8 mouse cellular contexts compared by ENCODE assay signal in genomic region chr13:96671078-96671905, GRCm38 (mm10). TPM values are rescaled to one million over a fixed set of nuclear protein-coding genes. Genes with fewer than 3 reads are reported as not detected.
DNase-seq lines count a peak whose midpoint lies in the region; ATAC-seq lines count a peak whose summit lies in the region.

No protein-coding gene starts in this region.

- H3K4me2 ChIP-seq in heart, embryonic 16.5 days (ENCODE audit: low read depth, low read length), result peak overlapping the region; percentile 83
- peak overlapping the region; percentile 53 for H3K4me2 ChIP-seq in forebrain, embryonic 16.5 days (ENCODE audit: low read length)
- H3K4me2 ChIP-seq in liver, embryonic 15.5 days, result peak overlapping the region; percentile 90

- H3K36me3 ChIP-seq in heart, embryonic 16.5 days (ENCODE audit: control insufficient read depth, insufficient read depth), result no peaks in the 10 kb centered on the region
- no peaks in the 10 kb centered on the region for H3K36me3 ChIP-seq in forebrain, embryonic 16.5 days (ENCODE audit: control insufficient read depth, insufficient read depth)
- peaks cover 10% of the 10 kb centered on the region for H3K36me3 ChIP-seq in liver, embryonic 15.5 days (replicated peaks)

- H3K27ac ChIP-seq in heart, embryonic 16.5 days (ENCODE audit: low read length), result peak overlapping the region; percentile 79
- peak overlapping the region; percentile 74 for H3K27ac ChIP-seq in forebrain, embryonic 16.5 days (ENCODE audit: low read length)
- H3K27ac ChIP-seq in liver, embryonic 15.5 days (replicated peaks), result peak overlapping the region; percentile 80

- DNase-seq in heart, adult 18-20 months, result no peak
- peak; percentile 30 for DNase-seq in NIH3T3 (ENCODE audit: low read depth)
- DNase-seq in T-cell, adult 2 months (ENCODE audit: low spot score), result no peak
- DNase-seq in thymus, postnatal 14 days, result no peak
- no peak for DNase-seq in kidney, postnatal 10 days

- no peaks in the 10 kb centered on the region for H3K27me3 ChIP-seq in heart, embryonic 16.5 days (ENCODE audit: control insufficient read depth, insufficient read depth, low read length)
- H3K27me3 ChIP-seq in forebrain, embryonic 16.5 days (replicated peaks; ENCODE audit: control insufficient read depth, insufficient read depth, low read length), result no peaks in the 10 kb centered on the region
- no peaks in the 10 kb centered on the region for H3K27me3 ChIP-seq in liver, embryonic 15.5 days

- H3K4me3 ChIP-seq in heart, embryonic 16.5 days (ENCODE audit: low read length), result peak overlapping the region; percentile 98
- H3K4me3 ChIP-seq in forebrain, embryonic 16.5 days (replicated peaks; ENCODE audit: low read length), result peak overlapping the region; percentile 76
- H3K4me3 ChIP-seq in liver, embryonic 15.5 days (replicated peaks), result peak overlapping the region; percentile 89

- WGBS in heart, embryonic 16.5 days, result 12% methylated on average over 31 of the region's 31 CpGs
- WGBS in forebrain, embryonic 16.5 days, result 13% methylated on average over 31 of the region's 31 CpGs
- 9% methylated on average over 31 of the region's 31 CpGs for WGBS in liver, embryonic 15.5 days (ENCODE audit: insufficient replicate concordance)

- no peaks in the 10 kb centered on the region for H3K9me3 ChIP-seq in heart, embryonic 16.5 days (replicated peaks; ENCODE audit: control insufficient read depth, low read length)
- no peaks in the 10 kb centered on the region for H3K9me3 ChIP-seq in forebrain, embryonic 16.5 days (ENCODE audit: control insufficient read depth, low read length)
- H3K9me3 ChIP-seq in liver, embryonic 15.5 days (replicated peaks), result no peaks in the 10 kb centered on the region

- H3K4me1 ChIP-seq in heart, embryonic 16.5 days (ENCODE audit: control insufficient read depth, insufficient read depth, low read length), result peaks cover 20% of the 10 kb centered on the region
- H3K4me1 ChIP-seq in forebrain, embryonic 16.5 days (replicated peaks; ENCODE audit: control insufficient read depth, insufficient read depth, low read length), result peaks cover 35% of the 10 kb centered on the region
- peaks cover 53% of the 10 kb centered on the region for H3K4me1 ChIP-seq in liver, embryonic 15.5 days (replicated peaks)

- ATAC-seq in heart, embryonic 16.5 days (replicated peaks; ENCODE audit: extremely low read depth, insufficient read depth, low FRiP score), result no peak
- ATAC-seq in forebrain, embryonic 16.5 days, result no peak; the same call in 1 of the 2 replicates
- no peak for ATAC-seq in liver, embryonic 15.5 days (ENCODE audit: insufficient read depth)

- H3K9ac ChIP-seq in heart, embryonic 16.5 days (ENCODE audit: low read length), result peak overlapping the region; percentile 70
- peak overlapping the region; percentile 24 for H3K9ac ChIP-seq in forebrain, embryonic 16.5 days (replicated peaks; ENCODE audit: low read depth, low read length)
- H3K9ac ChIP-seq in liver, embryonic 15.5 days, result peak overlapping the region; percentile 60

RNA-seq across cellular contexts. Expression of gene Hmgcr, which starts 0.6 kb away (rescaled TPM):
- polyA plus RNA-seq in heart, embryonic 16.5 days (2015; fragmentation: Nextera tagmentation; extraction: Ambion mirVana), result 27.6 and 29.7 TPM in 2 replicates
- total RNA-seq in heart, adult 18-20 months (2021), result 1 to 10 TPM; 9.1 to 9.2 TPM
- polyA plus RNA-seq in forebrain, embryonic 16.5 days (2015; fragmentation: Nextera tagmentation; extraction: Ambion mirVana), result 205 and 222 TPM in 2 replicates
- polyA plus RNA-seq in liver, embryonic 15.5 days (2015; fragmentation: Nextera tagmentation; extraction: Ambion mirVana), result 86.0 and 91.2 TPM in 2 replicates
